Mouse (Mus musculus) megakaryocyte, embryonic 14.5 days (primary cell): Measurements from ENCODE around the gene Gng4. TPM values are rescaled to one million over a fixed set of nuclear protein-coding genes. Genes with fewer than 3 reads are reported as not detected.
"Not testable (repeated sequence)": the region's sequence is repeated elsewhere in the genome, so short reads cannot be mapped to it uniquely, and the experiment has no call there.

Experiments
- H3K27me3 ChIP-seq: replicated peaks from 2 replicates; pipeline ENCODE3; 2012; ENCODE audit warnings: inconsistent platforms
- H3K36me3 ChIP-seq: replicated peaks from 2 replicates; pipeline ENCODE3; 2012; ENCODE audit warnings: low read length, inconsistent platforms, mixed read lengths
- H3K4me1 ChIP-seq: 2 replicates; pipeline ENCODE4 v1.6.1; 2012; ENCODE audit warnings: inconsistent platforms
- H3K4me3 ChIP-seq: replicated peaks from 2 replicates; pipeline ENCODE3; 2012; ENCODE audit warnings: moderate library complexity, mild to moderate bottlenecking, inconsistent platforms
- H3K9me3 ChIP-seq: 2 replicates; pipeline ENCODE4 v1.6.1; 2012; ENCODE audit warnings: inconsistent platforms
- FLI1 ChIP-seq: IDR thresholded peaks from 2 replicates; pipeline ENCODE4 v1.6.1; 2012; ENCODE audit warnings: low read length, inconsistent platforms, mixed read lengths
- GATA1 ChIP-seq: IDR thresholded peaks from 3 replicates; pipeline ENCODE4 v1.6.1; 2012; ENCODE audit warnings: mixed read lengths, low read length, inconsistent platforms, borderline replicate concordance
- polyA plus RNA-seq: library from polyadenylated mRNA; stranded (reverse); fragments of >175 nt; gene quantifications from 2 replicates; pipeline ENCODE4 v1.2.3, GENCODE M21; 2012; ENCODE audit warnings: low replicate concordance; ENCODE audit not compliant: insufficient read depth

Gene Gng4
- polyA plus RNA-seq, 1 experiment = 0.06 TPM

DNA sequence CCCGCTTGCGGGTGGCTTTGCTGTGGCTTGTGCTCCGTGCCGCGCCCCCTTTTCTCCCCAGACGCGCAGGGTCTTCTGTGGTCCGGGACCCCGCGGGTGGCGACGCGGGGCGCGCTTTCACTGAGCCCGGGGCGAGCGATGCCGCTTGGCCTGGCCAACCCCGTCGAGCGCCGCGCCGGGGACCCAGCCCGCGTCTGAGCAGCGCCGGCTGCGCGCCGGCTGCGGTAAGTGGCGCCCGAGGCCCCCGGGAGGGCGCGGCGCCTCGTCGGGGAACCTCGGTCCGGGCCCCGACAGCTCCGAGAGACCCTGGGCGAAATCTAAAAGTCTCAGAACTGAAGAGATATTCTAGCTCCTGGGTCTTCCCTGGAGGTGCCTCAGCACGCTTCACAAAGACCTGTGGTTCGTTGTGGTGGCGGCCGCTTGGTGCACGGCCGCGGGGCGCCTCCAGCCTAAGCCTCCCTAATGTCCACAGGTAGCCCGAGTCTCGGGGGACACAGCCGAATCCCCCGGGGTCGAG is 619 bp downstream of the Gng4 start:
- Histone ChIP-seq H3K9me3 (peaks cover 3% of the 10 kb centered on the region; the same call in 1 of the 2 replicates), H3K4me1 (peaks cover 25% of the 10 kb centered on the region), H3K36me3 (peaks cover 9% of the 10 kb centered on the region), H3K4me3 (peak overlapping the region; percentile 88), H3K27me3 (peaks cover 72% of the 10 kb centered on the region)
- TF ChIP-seq FLI1 (no peak), GATA1 (no peak)

DNA sequence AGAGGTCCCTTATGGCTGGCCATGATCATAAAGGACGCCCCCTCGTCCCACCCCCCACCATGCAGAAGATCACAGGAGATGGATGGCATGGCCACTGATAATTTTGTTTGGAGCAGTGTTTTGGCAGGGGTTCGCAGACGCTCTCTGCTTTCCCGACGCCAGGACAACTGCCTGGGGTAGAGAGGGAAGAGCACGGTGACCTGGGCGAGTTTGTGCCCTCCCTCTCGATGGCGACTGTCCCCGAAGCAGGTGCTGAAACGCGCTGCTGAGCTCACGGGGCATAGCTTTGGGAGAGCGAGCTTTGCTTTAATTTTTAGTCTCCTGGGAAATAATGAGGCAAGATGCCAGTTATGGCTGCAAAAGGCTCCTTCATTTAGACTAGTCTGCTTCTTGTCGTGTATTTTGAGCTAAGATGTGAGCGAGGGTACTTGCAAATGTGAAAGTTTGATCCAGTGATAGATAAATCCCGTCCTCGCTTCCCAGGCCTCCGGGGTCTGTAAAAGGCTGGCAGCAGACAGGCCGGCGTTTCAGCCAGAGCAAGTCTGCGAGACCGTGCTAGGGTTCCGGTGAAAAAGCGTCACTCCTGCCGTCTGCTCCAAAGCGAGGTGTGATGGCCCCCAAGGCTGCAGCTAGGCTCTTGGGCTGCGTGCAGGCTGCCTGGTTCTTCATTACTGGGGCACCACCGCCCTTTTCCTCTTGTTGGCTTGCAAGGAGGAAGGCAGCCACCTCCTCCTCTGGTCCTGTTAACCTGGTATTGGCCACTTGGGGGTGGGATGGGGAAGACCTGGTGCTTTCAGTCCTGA is 1.3 kb downstream of the Gng4 start:
- Histone ChIP-seq H3K4me1 (peaks cover 25% of the 10 kb centered on the region), H3K4me3 (peak overlapping the region; percentile 88), H3K9me3 (peaks cover 3% of the 10 kb centered on the region; the same call in 1 of the 2 replicates), H3K27me3 (peaks cover 74% of the 10 kb centered on the region), H3K36me3 (peaks cover 2% of the 10 kb centered on the region)
- TF ChIP-seq FLI1 = no peak
- no peak for TF ChIP-seq GATA1

DNA sequence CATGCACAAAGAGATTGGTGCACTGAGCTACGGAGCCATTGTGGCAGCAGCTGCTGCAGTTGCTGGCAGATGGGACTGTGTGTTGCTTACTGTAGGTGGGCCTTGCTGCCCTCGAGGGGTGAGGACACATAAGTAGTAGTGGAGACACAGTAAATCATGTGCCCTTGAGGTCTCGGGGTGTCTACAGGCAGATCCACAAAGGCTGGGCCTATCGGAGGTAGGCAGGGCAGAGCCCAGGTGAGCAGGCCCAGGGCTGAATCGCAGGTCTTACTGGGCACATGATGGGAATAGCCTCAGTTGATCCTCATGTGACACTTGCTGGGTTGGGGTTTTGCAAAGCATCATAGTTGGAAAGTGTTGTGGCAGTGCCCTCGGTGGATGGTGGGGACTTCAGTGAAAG is 3.1 kb downstream of the Gng4 start:
- Histone ChIP-seq H3K9me3 (peaks cover 3% of the 10 kb centered on the region; the same call in 1 of the 2 replicates), H3K27me3 (peaks cover 77% of the 10 kb centered on the region), H3K36me3 (no peaks in the 10 kb centered on the region), H3K4me1 (peaks cover 25% of the 10 kb centered on the region), H3K4me3 (no peak overlapping the region)
- no peak for TF ChIP-seq GATA1
- no peak for TF ChIP-seq FLI1

DNA sequence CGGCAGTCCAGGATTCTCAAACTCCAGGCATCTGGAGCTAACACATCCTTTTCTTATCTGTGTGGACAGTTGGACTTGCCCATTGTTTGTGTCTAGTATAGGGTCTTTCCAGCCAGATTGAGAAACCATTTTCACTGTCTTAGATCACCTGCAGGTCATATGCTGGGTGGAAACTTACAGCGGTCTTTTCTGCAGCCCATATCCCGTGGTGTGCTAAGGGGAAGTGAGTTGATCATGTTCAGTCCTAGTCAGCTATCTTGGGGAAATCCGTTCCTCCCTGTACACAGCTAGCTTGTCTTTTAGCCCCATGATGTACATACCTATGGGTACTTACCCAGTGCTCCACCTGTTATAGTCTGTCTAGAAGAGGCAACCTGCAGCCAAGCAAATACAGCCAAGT is 4.2 kb downstream of the Gng4 start:
- Histone ChIP-seq H3K4me3 (no peak overlapping the region), H3K27me3 (peaks cover 69% of the 10 kb centered on the region), H3K4me1 (peaks cover 25% of the 10 kb centered on the region), H3K36me3 (no peaks in the 10 kb centered on the region), H3K9me3 (peaks cover 3% of the 10 kb centered on the region; the same call in 1 of the 2 replicates)
- TF ChIP-seq FLI1 (no peak), GATA1 (no peak)

DNA sequence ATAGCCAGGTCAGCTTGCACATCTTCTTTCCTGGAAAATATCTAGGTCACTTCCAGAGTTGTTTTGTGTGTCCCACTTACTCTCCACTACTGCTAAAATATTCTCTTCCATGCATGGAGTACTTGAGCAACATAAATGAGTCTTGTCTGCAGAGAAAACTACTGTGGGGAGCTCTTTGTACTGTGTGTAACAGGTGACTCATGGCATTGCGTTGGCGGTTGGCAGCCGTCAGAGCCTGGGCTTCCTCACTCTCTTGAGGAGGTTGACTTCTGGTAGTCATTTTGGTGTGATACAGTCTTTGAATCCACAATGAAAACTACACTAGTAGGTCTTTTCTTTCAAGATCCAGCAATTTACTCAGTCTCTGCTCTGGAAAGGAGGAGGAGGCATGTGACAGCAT is 8.1 kb downstream of the Gng4 start:
- no peak overlapping the region for H3K4me3 ChIP-seq
- no peaks in the 10 kb centered on the region for H3K36me3 ChIP-seq
- TF ChIP-seq FLI1 = no peak
- peaks cover 41% of the 10 kb centered on the region for H3K27me3 ChIP-seq
- H3K4me1 ChIP-seq = no peaks in the 10 kb centered on the region
- H3K9me3 ChIP-seq = 0 out of 2 replicates have a peak, but pooled peaks cover 4% of the 10 kb centered on the region

DNA sequence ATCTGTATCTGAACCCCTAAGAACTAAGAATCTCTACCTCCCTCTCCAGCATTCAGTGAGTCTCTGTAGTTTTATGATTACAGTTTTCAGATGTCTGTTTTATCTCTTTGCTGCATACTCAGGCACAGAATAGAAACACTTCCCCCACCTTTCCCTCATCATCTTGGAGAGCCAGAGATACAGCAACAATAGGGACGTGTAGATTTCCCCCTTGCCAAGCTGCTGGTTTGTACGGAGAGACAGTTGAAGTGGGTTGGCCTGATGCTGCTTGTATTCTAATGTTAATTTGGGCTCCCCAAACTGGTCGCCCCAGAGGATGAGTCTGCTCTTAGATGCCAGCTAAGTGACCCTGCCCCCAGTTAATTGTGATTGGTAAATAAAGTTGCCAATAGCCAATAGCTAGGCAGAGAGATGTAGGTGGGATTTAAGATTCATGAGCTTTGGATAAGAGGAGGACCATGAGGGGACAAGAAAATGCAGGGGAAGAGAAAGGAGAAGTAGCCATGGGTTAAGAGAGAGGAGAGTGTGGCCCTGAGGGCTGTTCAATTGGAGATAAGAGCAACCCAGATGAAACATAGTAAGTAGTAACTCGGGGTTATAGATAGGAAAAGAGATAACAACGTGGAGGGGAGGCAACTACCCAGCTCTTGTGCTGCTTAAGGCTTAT is 11.4 kb downstream of the Gng4 start:
- TF ChIP-seq GATA1 (no peak), FLI1 (no peak)
- no peaks in the 10 kb centered on the region for H3K36me3 ChIP-seq
- H3K27me3 ChIP-seq = peaks cover 20% of the 10 kb centered on the region
- no peaks in the 10 kb centered on the region for H3K4me1 ChIP-seq
- H3K9me3 ChIP-seq = 0 out of 2 replicates have a peak, but pooled peaks cover 4% of the 10 kb centered on the region
- H3K4me3 ChIP-seq = no peak overlapping the region

DNA sequence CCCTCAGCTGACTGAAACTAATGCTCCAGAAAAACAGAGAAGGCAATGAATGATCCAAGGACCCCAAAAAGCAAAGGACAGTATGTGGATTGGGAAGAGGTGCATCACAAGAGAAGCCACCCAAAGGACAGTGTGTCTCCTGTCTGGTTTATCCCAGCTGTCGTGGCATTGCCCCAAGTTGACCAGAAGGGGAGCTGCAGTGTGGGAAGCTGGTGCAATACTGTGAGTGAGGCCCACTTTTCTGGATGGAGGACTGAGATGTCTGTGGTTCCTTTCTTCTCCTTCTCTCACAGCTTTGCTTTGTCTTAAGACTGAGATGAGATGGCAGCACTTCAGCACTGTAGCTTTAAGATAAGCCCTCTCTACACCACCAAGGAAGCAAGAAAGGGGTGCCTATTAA is 12.2 kb downstream of the Gng4 start:
- Histone ChIP-seq H3K4me3 (no peak overlapping the region), H3K27me3 (peaks cover 16% of the 10 kb centered on the region), H3K4me1 (no peaks in the 10 kb centered on the region), H3K36me3 (no peaks in the 10 kb centered on the region), H3K9me3 (0 out of 2 replicates have a peak, but pooled peaks cover 4% of the 10 kb centered on the region)
- TF ChIP-seq FLI1 = no peak
- TF ChIP-seq GATA1 = no peak

DNA sequence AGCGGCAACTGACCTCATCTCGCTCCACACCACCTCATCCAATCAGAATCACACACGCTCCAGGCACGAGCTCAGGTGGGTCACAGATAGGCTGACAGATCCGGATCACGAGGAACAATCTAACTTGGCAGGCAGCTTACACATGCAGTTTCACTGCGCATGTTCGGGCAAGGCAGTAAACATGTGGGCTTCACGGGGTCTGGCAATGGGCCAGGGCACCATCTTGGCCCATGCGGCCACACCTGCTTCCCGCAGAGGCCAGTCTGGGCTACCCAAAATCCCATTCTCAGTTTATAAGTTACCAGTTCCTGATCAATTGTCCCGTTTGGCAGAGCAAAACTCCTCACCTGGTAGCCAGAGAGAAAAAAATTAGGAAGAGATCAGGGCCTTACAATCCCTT is 14.0 kb downstream of the Gng4 start:
- H3K4me1 ChIP-seq, H3K4me3 ChIP-seq, H3K36me3 ChIP-seq, H3K9me3 ChIP-seq: not testable (repeated sequence)
- peaks cover 10% of the 10 kb centered on the region for H3K27me3 ChIP-seq

DNA sequence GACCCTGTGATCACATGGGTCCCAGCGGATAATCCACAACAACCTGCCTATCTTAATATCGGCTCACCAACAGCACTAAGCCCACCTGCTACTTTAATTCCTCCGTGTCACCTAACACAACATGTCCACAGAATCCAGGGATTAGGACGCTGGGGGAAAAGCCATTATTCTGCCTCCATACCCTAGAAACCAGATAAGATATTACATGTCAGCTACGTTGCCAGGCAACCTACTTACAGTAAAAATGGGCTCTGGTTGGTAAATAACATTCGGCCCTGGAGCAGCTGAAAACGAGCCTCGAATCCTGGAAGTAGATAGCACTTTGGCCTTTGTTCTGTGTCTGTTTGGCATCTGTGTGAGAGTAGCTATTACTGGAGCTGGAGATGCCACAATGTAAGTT is 14.9 kb downstream of the Gng4 start:
- H3K4me3 ChIP-seq = no peak overlapping the region
- peaks cover 14% of the 10 kb centered on the region for H3K27me3 ChIP-seq
- H3K36me3 ChIP-seq = no peaks in the 10 kb centered on the region
- H3K4me1 ChIP-seq = no peaks in the 10 kb centered on the region
- H3K9me3 ChIP-seq = peaks cover 9% of the 10 kb centered on the region; the same call in 1 of the 2 replicates
- TF ChIP-seq FLI1 (no peak), GATA1 (no peak)

DNA sequence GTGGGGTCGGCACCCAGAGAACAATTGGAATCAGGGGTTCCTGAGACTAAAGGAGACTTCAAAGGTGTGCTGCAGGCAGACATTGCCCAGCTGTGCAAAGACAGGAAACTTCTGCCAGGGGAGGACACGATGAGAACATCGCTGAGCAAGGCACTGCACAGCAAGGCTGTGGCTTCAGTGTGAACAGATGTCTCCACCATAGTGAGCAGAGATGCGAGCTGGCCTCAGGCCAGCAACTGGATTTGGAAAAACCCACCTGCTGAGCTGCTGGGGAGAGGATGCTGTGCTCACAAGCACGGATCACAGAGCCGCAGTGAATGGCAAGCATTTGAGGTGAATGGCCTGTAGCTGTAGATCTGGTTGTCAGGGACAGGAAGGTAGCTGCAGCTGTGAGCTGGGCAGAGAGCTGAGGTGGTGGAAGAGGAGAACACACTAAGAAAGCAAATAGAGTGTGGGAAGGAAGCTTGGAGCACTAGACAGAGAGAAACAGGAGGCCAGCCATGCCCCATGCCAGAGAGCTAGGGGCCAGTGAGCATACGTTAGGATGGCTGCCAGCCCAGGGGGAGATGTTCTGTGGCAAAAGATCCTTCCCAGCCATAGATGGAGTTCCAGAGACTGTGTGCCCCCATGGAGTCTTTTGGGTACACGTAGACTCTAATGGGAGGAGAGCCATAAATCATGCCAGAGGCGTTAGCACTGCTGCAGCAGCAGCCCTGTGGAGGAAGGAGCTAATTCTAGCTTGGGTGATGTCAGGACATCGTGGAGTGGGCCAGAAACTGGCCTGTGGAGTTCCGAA is 24.7 kb downstream of the Gng4 start:
- no peak for TF ChIP-seq FLI1
- no peak for TF ChIP-seq GATA1
- peaks cover 15% of the 10 kb centered on the region for H3K27me3 ChIP-seq
- H3K36me3 ChIP-seq = no peaks in the 10 kb centered on the region

More for the DNA sequence above, 24.7 kb downstream of the Gng4 start:
- Histone ChIP-seq H3K9me3 (no peaks in the 10 kb centered on the region), H3K4me3 (no peak overlapping the region), H3K4me1 (no peaks in the 10 kb centered on the region)
